Mouse (Mus musculus) right cerebral cortex, postnatal 25 days (tissue): ENCODE measurements around the gene Cldn12.

Source experiments
- DNase-seq: peaks from one replicate; pipeline ENCODE4 v3.0.0; 2022

Cldn12 gene

GRCm38 (mm10) chr5:5514196-5515076 is at the start of gene Cldn12:
TSS of gene Cldn12 (minus strand) at chr5:5514958.
- DNase-seq, result peak; percentile 95

GRCm38 (mm10) chr5:5562435-5562834 is 47.7 kb upstream of the Cldn12 start:
- no peak for DNase-seq

- no peak for DNase-seq
Measured at GRCm38 (mm10) chr5:5561041-5561706, 46.4 kb upstream of the Cldn12 start.

- DNase-seq, result no peak
Measured at GRCm38 (mm10) chr5:5559798-5560197, 45.0 kb upstream of the Cldn12 start.

- peak; percentile 93 for DNase-seq
Measured at GRCm38 (mm10) chr5:5559079-5559740, 44.5 kb upstream of the Cldn12 start, which contains the start of gene Gtpbp10. TSS of gene Gtpbp10 (minus strand) at chr5:5559538.

- no peak for DNase-seq
Measured at GRCm38 (mm10) chr5:5551110-5551509, 36.4 kb upstream of the Cldn12 start.

GRCm38 (mm10) chr5:5540385-5540784 is 25.6 kb upstream of the Cldn12 start:
- DNase-seq, result no peak

GRCm38 (mm10) chr5:5539771-5540170 is 25.0 kb upstream of the Cldn12 start:
- DNase-seq, result no peak

- no peak for DNase-seq
Measured at GRCm38 (mm10) chr5:5536131-5536530, 21.4 kb upstream of the Cldn12 start.

GRCm38 (mm10) chr5:5533656-5534420 is 19.1 kb upstream of the Cldn12 start:
- no peak for DNase-seq

- DNase-seq, result no peak
Measured at GRCm38 (mm10) chr5:5515411-5515810, 653 bp upstream of the Cldn12 start.

GRCm38 (mm10) chr5:5511401-5511800 is 3.4 kb downstream of the Cldn12 start:
- no peak for DNase-seq

- no peak for DNase-seq
Measured at GRCm38 (mm10) chr5:5510989-5511388, 3.8 kb downstream of the Cldn12 start.

- peak; percentile 23 for DNase-seq
Measured at GRCm38 (mm10) chr5:5510304-5510887, 4.4 kb downstream of the Cldn12 start.

- no peak for DNase-seq
Measured at GRCm38 (mm10) chr5:5508231-5508630, 6.5 kb downstream of the Cldn12 start.

- DNase-seq, result peak; percentile 45
Measured at GRCm38 (mm10) chr5:5507701-5508225, 7.0 kb downstream of the Cldn12 start.

GRCm38 (mm10) chr5:5504456-5504855 is 10.3 kb downstream of the Cldn12 start:
- DNase-seq, result no peak

- DNase-seq, result no peak
Measured at GRCm38 (mm10) chr5:5503381-5503780, 11.4 kb downstream of the Cldn12 start.

- no peak for DNase-seq
Measured at GRCm38 (mm10) chr5:5501583-5501982, 13.2 kb downstream of the Cldn12 start.

- no peak for DNase-seq
Measured at GRCm38 (mm10) chr5:5496393-5496792, 18.4 kb downstream of the Cldn12 start.

GRCm38 (mm10) chr5:5495042-5495441 is 19.7 kb downstream of the Cldn12 start:
- no peak for DNase-seq
